Mouse (Mus musculus): ENCODE data around the gene Dctd. TPM values are rescaled to one million over a fixed set of nuclear protein-coding genes. Genes with fewer than 3 reads are reported as not detected.
A peak's percentile ranks its signal among the peaks of the same experiment; 100 is the strongest.

Dctd gene
- polyA plus RNA-seq, 1 experiment from 2014 or later, result 14.2 TPM

DNA sequence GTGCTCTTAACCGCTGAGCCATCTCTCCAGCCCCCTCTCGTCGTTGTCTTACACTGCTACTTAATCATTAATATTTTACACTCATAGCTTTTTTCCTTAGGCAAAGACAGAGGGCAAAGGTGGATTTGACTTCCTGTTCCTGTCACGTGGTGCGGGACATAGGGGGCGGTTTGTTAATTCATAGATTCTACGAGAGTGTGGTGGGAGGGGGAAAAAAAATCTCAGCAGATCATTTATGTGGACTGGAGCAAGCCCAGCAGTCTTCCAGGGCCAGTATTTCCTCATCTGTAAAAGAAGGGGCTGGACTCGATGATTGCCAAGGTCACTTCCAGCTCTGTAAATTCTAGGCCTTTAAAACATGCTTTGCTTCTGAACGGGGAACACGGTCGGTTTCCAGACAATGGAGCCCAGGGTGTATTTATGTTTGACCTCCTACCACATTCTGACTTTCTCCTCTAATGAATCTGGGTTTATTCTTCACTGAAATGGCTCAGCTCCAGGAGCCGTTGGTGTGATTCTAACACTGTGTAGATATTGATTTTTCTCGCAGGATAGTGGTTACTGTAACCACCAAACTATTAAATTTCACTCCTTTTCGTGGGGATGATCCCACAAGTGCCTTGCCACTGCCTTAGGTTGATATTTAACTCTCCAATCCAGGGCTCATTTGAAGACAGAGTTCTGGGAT is 1.4 kb downstream of the Dctd start:
- no peaks in the 10 kb centered on the region for H3K27me3 ChIP-seq (replicated peaks; ENCODE audit: control insufficient read depth, insufficient read depth, low read length)
- H3K4me1 ChIP-seq (ENCODE audit: control insufficient read depth, insufficient read depth, low read length), result peaks cover 3% of the 10 kb centered on the region; the same call in 1 of the 2 replicates
- 72% methylated on average over 14 of the region's 14 CpGs for WGBS
- H3K9me3 ChIP-seq (replicated peaks; ENCODE audit: control insufficient read depth, low read length), result no peaks in the 10 kb centered on the region
- ATAC-seq (no peak), DNase-seq (ENCODE audit: low spot score) (no peak)
- no peak overlapping the region for H3K4me3 ChIP-seq (ENCODE audit: low read depth, low read length)
- H3K27ac ChIP-seq (ENCODE audit: low read depth, low read length), result no peak overlapping the region
- H3K36me3 ChIP-seq (ENCODE audit: control insufficient read depth, insufficient read depth, low read length), result no peaks in the 10 kb centered on the region
- H3K4me2 ChIP-seq (ENCODE audit: low read length), result no peak overlapping the region
- no peak overlapping the region for H3K9ac ChIP-seq (ENCODE audit: low read length)

DNA sequence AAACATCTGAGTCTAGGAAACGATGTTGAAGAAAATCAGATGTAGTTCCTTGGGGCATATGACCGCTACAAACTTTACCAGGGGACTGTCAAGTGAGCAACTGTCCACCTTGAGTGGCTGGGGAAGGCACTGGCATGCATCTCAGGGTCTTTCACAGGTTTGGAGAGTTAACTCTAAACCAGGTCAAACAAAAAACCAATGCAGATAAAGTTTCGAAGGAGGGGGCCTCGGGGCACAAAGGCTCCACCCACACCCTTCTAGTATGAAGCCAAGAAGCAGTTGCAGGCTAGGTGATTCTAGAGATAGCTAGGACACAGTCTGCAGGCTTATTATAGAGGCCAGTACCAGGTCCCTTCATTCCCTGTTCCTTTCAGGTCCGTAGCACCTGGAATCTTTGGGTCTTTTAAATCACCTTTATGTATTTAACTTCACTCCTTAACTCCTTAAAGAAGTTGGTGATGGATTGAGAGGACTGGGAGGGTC is 10.5 kb downstream of the Dctd start:
- H3K9me3 ChIP-seq (replicated peaks; ENCODE audit: control insufficient read depth, low read length), result no peaks in the 10 kb centered on the region
- no peaks in the 10 kb centered on the region for H3K36me3 ChIP-seq (ENCODE audit: control insufficient read depth, insufficient read depth, low read length)
- H3K4me2 ChIP-seq (ENCODE audit: low read length), result peak overlapping the region; percentile 71
- 0 out of 2 replicates have a peak, but pooled peaks cover 3% of the 10 kb centered on the region for H3K4me1 ChIP-seq (ENCODE audit: control insufficient read depth, insufficient read depth, low read length)
- ATAC-seq (0 out of 2 replicates have a peak, but pooled peaks have one; percentile 21), DNase-seq (ENCODE audit: low spot score) (no peak)
- H3K27me3 ChIP-seq (replicated peaks; ENCODE audit: control insufficient read depth, insufficient read depth, low read length), result no peaks in the 10 kb centered on the region
- H3K27ac ChIP-seq (ENCODE audit: low read depth, low read length), result no peak overlapping the region
- peak overlapping the region; percentile 77; the same call in 1 of the 2 replicates for H3K9ac ChIP-seq (ENCODE audit: low read length)
- peak overlapping the region; percentile 66 for H3K4me3 ChIP-seq (ENCODE audit: low read depth, low read length)
- WGBS, result 29% methylated on average over 5 of the region's 5 CpGs

DNA sequence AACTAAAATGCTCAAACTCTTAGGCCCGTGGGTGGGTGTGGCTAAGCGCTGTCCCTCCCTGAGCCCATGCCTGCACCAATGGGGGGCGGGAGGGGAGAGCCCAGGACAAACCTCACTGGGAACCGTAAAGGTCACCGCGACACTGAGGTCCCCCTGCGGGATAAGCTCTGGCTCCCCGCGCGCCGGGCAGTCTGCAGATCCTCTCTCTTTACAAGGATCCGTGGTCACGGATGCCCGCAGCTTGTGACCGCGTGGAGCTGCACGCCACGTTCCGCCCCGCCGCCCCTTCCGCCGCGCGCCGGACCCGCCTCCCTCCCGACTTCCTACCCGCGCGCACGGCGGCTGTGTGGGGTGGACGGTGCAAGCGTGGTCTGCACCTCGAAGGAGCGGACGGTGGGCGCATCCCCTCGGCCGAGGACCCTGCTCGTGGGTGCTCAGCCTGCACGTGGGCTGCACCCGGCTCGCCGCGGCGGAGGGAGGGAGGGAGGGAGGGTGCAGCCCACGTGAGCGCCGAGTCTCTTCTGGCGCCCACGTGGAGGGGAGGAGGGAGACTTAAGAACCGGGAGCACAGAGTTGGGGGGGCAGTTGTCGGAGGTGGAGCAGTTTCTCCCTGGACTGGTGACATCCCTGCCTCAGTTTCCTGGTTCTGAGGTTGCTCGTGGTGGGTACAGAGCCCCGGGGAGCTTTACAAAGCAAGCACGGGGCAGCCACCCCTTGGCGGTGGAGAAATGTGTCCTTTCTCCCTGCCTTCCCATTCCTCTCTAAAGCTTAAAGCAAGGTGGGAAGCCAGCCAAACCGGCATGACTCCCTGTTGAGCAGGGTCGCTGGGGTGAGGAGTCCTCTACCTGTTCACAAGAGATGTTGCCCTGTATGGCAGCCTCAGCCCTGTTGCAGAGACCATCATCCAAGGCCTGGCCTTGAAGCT is 11.2 kb downstream of the Dctd start:
- Histone ChIP-seq H3K4me1 (ENCODE audit: control insufficient read depth, insufficient read depth, low read length) (0 out of 2 replicates have a peak, but pooled peaks cover 3% of the 10 kb centered on the region), H3K27me3 (replicated peaks; ENCODE audit: control insufficient read depth, insufficient read depth, low read length) (no peaks in the 10 kb centered on the region), H3K4me3 (ENCODE audit: low read depth, low read length) (peak overlapping the region; percentile 66), H3K27ac (ENCODE audit: low read depth, low read length) (no peak overlapping the region), H3K9ac (ENCODE audit: low read length) (peak overlapping the region; percentile 77), H3K36me3 (ENCODE audit: control insufficient read depth, insufficient read depth, low read length) (no peaks in the 10 kb centered on the region), H3K4me2 (ENCODE audit: low read length) (peak overlapping the region; percentile 71), H3K9me3 (replicated peaks; ENCODE audit: control insufficient read depth, low read length) (no peaks in the 10 kb centered on the region)
- peak; percentile 89 for ATAC-seq
- peak; percentile 65 for DNase-seq (ENCODE audit: low spot score)
- WGBS, result under 1% methylated on average over 50 of the region's 61 CpGs

DNA sequence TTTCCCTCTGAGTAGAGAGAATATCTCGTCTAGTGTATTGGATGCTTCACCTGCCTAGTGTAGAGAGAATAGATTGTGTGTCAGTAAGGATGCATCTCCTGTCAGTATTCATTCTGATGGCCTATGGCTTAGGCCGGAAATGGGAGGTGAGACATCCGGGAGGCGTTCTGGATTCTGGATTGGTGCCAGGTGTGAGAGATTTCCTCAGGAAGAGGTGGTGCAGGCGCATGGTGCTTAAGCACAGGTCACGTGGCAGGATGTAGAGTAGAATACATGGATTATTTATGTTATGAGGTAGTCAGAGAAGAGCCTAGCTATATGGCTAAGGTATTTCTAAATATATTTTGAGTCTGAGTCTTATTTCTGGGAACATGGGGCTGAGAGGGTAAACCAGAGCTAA is 15.7 kb downstream of the Dctd start:
- Histone ChIP-seq H3K27me3 (replicated peaks; ENCODE audit: control insufficient read depth, insufficient read depth, low read length) (no peaks in the 10 kb centered on the region), H3K4me1 (ENCODE audit: control insufficient read depth, insufficient read depth, low read length) (0 out of 2 replicates have a peak, but pooled peaks cover 3% of the 10 kb centered on the region), H3K9me3 (replicated peaks; ENCODE audit: control insufficient read depth, low read length) (no peaks in the 10 kb centered on the region; the same call in 1 of the 2 replicates), H3K4me2 (ENCODE audit: low read length) (no peak overlapping the region), H3K9ac (ENCODE audit: low read length) (no peak overlapping the region), H3K4me3 (ENCODE audit: low read depth, low read length) (no peak overlapping the region), H3K36me3 (ENCODE audit: control insufficient read depth, insufficient read depth, low read length) (no peaks in the 10 kb centered on the region), H3K27ac (ENCODE audit: low read depth, low read length) (no peak overlapping the region)
- ATAC-seq (no peak), DNase-seq (ENCODE audit: low spot score) (no peak)
- 85% methylated on average over 6 of the region's 6 CpGs for WGBS

DNA sequence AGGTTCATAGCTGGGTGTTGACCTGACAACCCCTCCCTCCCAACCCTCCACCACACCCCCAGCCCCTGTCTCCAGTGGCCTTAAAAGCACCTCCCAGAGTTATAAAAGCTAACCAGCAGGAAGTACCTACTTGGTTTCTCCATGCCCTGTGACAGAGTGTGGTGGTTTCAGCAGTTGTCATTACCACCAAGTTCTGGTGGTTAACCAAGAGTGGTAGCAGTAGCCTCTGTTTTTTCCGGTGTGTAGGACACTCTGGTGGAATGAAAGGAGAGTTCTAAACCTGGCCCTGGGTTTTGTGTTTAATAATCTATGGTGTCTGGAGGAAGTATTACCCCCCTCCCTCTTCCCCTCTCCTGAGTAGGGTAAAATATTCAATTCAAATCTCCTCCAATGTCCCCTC is 24.1 kb downstream of the Dctd start:
- Histone ChIP-seq H3K4me2 (ENCODE audit: low read length) (no peak overlapping the region), H3K27ac (ENCODE audit: low read depth, low read length) (no peak overlapping the region), H3K9me3 (replicated peaks; ENCODE audit: control insufficient read depth, low read length) (no peaks in the 10 kb centered on the region; the same call in 1 of the 2 replicates), H3K9ac (ENCODE audit: low read length) (no peak overlapping the region), H3K36me3 (ENCODE audit: control insufficient read depth, insufficient read depth, low read length) (no peaks in the 10 kb centered on the region), H3K27me3 (replicated peaks; ENCODE audit: control insufficient read depth, insufficient read depth, low read length) (no peaks in the 10 kb centered on the region), H3K4me1 (ENCODE audit: control insufficient read depth, insufficient read depth, low read length) (no peaks in the 10 kb centered on the region; the same call in 1 of the 2 replicates), H3K4me3 (ENCODE audit: low read depth, low read length) (no peak overlapping the region)
- ATAC-seq, result no peak
- 89% methylated on average over 1 of the region's 1 CpGs for WGBS
- no peak for DNase-seq (ENCODE audit: low spot score)

DNA sequence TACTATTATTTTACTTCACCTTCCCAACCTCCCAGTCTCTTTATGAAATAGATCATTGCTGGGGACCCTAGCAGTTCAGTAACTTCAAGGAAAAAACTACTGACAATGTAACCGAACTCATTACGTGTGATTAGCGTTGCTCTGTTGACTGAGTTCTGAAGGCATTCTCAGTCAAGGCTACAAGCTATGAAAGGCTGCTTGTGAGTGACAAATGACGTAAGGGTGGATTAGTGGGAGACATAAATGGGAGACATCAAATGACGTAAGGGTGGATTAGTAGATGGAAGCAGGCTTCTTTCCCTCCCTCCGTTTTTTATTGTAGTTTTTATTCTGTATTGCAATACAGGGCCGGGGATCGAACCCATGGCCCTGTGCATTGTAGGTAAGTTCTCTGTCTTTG is 26.0 kb downstream of the Dctd start:
- Histone ChIP-seq H3K4me1 (ENCODE audit: control insufficient read depth, insufficient read depth, low read length) (no peaks in the 10 kb centered on the region; the same call in 1 of the 2 replicates), H3K4me3 (ENCODE audit: low read depth, low read length) (no peak overlapping the region), H3K4me2 (ENCODE audit: low read length) (no peak overlapping the region), H3K27me3 (replicated peaks; ENCODE audit: control insufficient read depth, insufficient read depth, low read length) (no peaks in the 10 kb centered on the region), H3K9ac (ENCODE audit: low read length) (no peak overlapping the region), H3K9me3 (replicated peaks; ENCODE audit: control insufficient read depth, low read length) (no peaks in the 10 kb centered on the region), H3K36me3 (ENCODE audit: control insufficient read depth, insufficient read depth, low read length) (0 out of 2 replicates have a peak, but pooled peaks cover 2% of the 10 kb centered on the region), H3K27ac (ENCODE audit: low read depth, low read length) (no peak overlapping the region)
- DNase-seq (ENCODE audit: low spot score) (peak; percentile 51), ATAC-seq (peak; percentile 47)
- 13% methylated on average over 8 of the region's 8 CpGs for WGBS

DNA sequence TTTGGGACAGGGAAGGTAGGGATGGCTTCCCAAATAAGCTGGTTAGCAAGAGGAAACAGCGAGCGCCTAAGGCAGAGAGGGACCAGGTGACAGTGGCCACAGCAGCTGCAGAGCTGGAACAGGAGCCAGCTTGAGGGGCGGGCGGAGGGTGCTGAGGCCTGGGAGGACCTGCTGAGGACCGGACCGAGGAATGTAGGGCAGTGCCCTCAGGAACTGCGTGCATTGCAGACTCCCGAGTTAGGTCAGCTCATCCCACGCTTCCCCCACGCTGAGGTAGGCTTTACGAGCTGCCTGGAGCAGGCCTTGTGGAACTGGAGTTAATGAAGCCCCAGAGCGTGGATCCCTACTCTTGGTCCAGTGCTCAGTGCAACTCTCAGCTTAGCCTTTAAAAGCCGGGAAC is 28.1 kb downstream of the Dctd start:
- WGBS, result 89% methylated on average over 13 of the region's 13 CpGs
- no peaks in the 10 kb centered on the region; the same call in 1 of the 2 replicates for H3K4me1 ChIP-seq (ENCODE audit: control insufficient read depth, insufficient read depth, low read length)
- H3K36me3 ChIP-seq (ENCODE audit: control insufficient read depth, insufficient read depth, low read length), result 0 out of 2 replicates have a peak, but pooled peaks cover 2% of the 10 kb centered on the region
- no peak overlapping the region for H3K4me2 ChIP-seq (ENCODE audit: low read length)
- ATAC-seq, result no peak
- DNase-seq (ENCODE audit: low spot score), result no peak
- no peaks in the 10 kb centered on the region for H3K9me3 ChIP-seq (replicated peaks; ENCODE audit: control insufficient read depth, low read length)
- H3K27me3 ChIP-seq (replicated peaks; ENCODE audit: control insufficient read depth, insufficient read depth, low read length), result no peaks in the 10 kb centered on the region
- no peak overlapping the region for H3K9ac ChIP-seq (ENCODE audit: low read length)
- no peak overlapping the region for H3K4me3 ChIP-seq (ENCODE audit: low read depth, low read length)
- H3K27ac ChIP-seq (ENCODE audit: low read depth, low read length), result no peak overlapping the region

DNA sequence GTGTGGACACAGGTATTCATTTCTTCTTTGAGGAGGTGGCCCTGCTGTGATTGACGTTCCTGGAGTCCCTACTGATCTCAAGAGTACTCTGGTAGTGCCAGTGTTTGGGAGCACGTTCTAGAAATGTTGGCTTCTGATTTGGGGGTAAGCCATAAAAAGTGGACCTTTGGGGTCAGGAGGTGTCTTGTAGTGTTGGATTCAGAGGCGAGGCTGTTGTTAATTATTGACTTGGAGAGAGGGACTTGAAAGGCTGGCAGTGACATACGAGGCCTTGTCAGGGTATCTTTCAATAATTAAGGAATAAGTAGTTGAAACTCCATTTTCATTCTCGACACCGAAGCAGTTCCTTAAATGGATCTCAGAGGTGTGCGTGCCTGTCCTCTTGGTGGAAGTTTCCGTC is 31.4 kb downstream of the Dctd start:
- Histone ChIP-seq H3K27me3 (replicated peaks; ENCODE audit: control insufficient read depth, insufficient read depth, low read length) (no peaks in the 10 kb centered on the region), H3K27ac (ENCODE audit: low read depth, low read length) (no peak overlapping the region), H3K9me3 (replicated peaks; ENCODE audit: control insufficient read depth, low read length) (no peaks in the 10 kb centered on the region), H3K4me2 (ENCODE audit: low read length) (no peak overlapping the region), H3K36me3 (ENCODE audit: control insufficient read depth, insufficient read depth, low read length) (0 out of 2 replicates have a peak, but pooled peaks cover 5% of the 10 kb centered on the region), H3K9ac (ENCODE audit: low read length) (no peak overlapping the region), H3K4me3 (ENCODE audit: low read depth, low read length) (no peak overlapping the region), H3K4me1 (ENCODE audit: control insufficient read depth, insufficient read depth, low read length) (no peaks in the 10 kb centered on the region)
- DNase-seq (ENCODE audit: low spot score) (no peak), ATAC-seq (no peak)
- 85% methylated on average over 8 of the region's 8 CpGs for WGBS
